Mouse (Mus musculus): ENCODE results near the gene Mb21d2.

Mb21d2 gene

GRCm38 (mm10) chr16:28928815-28929685 is at the start of gene Mb21d2:
Gene Mb21d2 (minus strand): TSS chr16:28929673.
- no peak for DNase-seq (ENCODE audit: low read depth, low spot score)

GRCm38 (mm10) chr16:28966236-28966635 is 36.8 kb upstream of the Mb21d2 start:
- DNase-seq (ENCODE audit: low read depth, low spot score), result no peak

GRCm38 (mm10) chr16:28964048-28964447 is 34.6 kb upstream of the Mb21d2 start:
- no peak for DNase-seq (ENCODE audit: low read depth, low spot score)

GRCm38 (mm10) chr16:28962987-28963386 is 33.5 kb upstream of the Mb21d2 start:
- no peak for DNase-seq (ENCODE audit: low read depth, low spot score)

GRCm38 (mm10) chr16:28949810-28950209 is 20.3 kb upstream of the Mb21d2 start:
- DNase-seq (ENCODE audit: low read depth, low spot score), result no peak

- DNase-seq (ENCODE audit: low read depth, low spot score), result no peak
Measured at GRCm38 (mm10) chr16:28943254-28943653, 13.8 kb upstream of the Mb21d2 start.

GRCm38 (mm10) chr16:28936181-28936792 is 6.8 kb upstream of the Mb21d2 start:
- DNase-seq (ENCODE audit: low read depth, low spot score), result no peak

GRCm38 (mm10) chr16:28935701-28936100 is 6.2 kb upstream of the Mb21d2 start:
- no peak for DNase-seq (ENCODE audit: low read depth, low spot score)

- no peak for DNase-seq (ENCODE audit: low read depth, low spot score)
Measured at GRCm38 (mm10) chr16:28931213-28931612, 1.7 kb upstream of the Mb21d2 start.

GRCm38 (mm10) chr16:28930426-28930825 is 953 bp upstream of the Mb21d2 start:
- DNase-seq (ENCODE audit: low read depth, low spot score), result no peak

- no peak for DNase-seq (ENCODE audit: low read depth, low spot score)
Measured at GRCm38 (mm10) chr16:28929686-28930291, 316 bp upstream of the Mb21d2 start.

- no peak for DNase-seq (ENCODE audit: low read depth, low spot score)
Measured at GRCm38 (mm10) chr16:28928466-28928814, 1.0 kb downstream of the Mb21d2 start.

- no peak for DNase-seq (ENCODE audit: low read depth, low spot score)
Measured at GRCm38 (mm10) chr16:28927381-28927780, 2.1 kb downstream of the Mb21d2 start.

- no peak for DNase-seq (ENCODE audit: low read depth, low spot score)
Measured at GRCm38 (mm10) chr16:28919320-28919885, 10.1 kb downstream of the Mb21d2 start.

- DNase-seq (ENCODE audit: low read depth, low spot score), result no peak
Measured at GRCm38 (mm10) chr16:28915362-28915761, 14.1 kb downstream of the Mb21d2 start.

- DNase-seq (ENCODE audit: low read depth, low spot score), result no peak
Measured at GRCm38 (mm10) chr16:28914709-28915108, 14.8 kb downstream of the Mb21d2 start.

- DNase-seq (ENCODE audit: low read depth, low spot score), result no peak
Measured at GRCm38 (mm10) chr16:28911414-28912050, 17.9 kb downstream of the Mb21d2 start.

GRCm38 (mm10) chr16:28906370-28907275 is 22.9 kb downstream of the Mb21d2 start:
- DNase-seq (ENCODE audit: low read depth, low spot score), result no peak

GRCm38 (mm10) chr16:28905567-28906289 is 23.7 kb downstream of the Mb21d2 start:
- no peak for DNase-seq (ENCODE audit: low read depth, low spot score)
